Mouse (Mus musculus): ENCODE results near the gene AC170998.1. TPM values are rescaled to one million over a fixed set of nuclear protein-coding genes. Genes with fewer than 3 reads are reported as not detected.

Gene AC170998.1
- total and polyA plus RNA-seq, 2 experiments from 2014 or later = 1.00 TPM; not detected in 1

DNA sequence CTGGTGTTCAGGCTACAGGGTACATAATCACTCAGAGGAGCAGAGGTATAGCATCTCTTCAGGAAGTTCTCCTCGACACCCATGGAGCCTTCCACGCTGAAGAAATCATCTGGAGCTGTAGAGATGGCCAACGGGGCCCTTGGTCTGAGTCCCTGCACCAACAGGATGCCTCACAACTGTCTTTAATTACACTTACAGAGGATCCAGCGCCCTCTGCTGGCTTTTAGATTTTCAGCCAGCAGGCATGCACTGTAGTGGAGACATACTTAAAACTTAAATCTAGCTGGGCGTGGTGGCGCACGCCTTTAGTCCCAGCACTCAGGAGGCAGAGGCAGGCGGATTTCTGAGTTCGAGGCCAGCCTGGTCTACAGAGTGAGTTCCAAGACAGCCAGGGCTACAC lies 18.0 kb downstream of the AC170998.1 start:
- Histone ChIP-seq H3K27ac (ENCODE audit: low read depth) (no peak overlapping the region), H3K9me3 (replicated peaks; ENCODE audit: control insufficient read depth, low read length) (no peaks in the 10 kb centered on the region; the same call in 1 of the 2 replicates), H3K9ac (replicated peaks; ENCODE audit: low read depth, low read length) (no peak overlapping the region), H3K4me3 (ENCODE audit: low read depth, low read length) (no peak overlapping the region), H3K36me3 (replicated peaks; ENCODE audit: control insufficient read depth, insufficient read depth, low read length) (peaks cover 97% of the 10 kb centered on the region), H3K27me3 (ENCODE audit: control insufficient read depth, insufficient read depth, low read length) (no peaks in the 10 kb centered on the region), H3K4me2 (ENCODE audit: low read depth, low read length) (no peak overlapping the region), H3K4me1 (ENCODE audit: control insufficient read depth, insufficient read depth) (no peaks in the 10 kb centered on the region)
- no peak for TF ChIP-seq EP300 (IDR thresholded peaks at IDR 0.05; ENCODE audit: low read depth)
- TF ChIP-seq CTCF (IDR thresholded peaks at IDR 0.05; ENCODE audit: low read depth) = peak; percentile 9; the same call in 1 of the 2 replicates
- WGBS = 90% methylated on average over 9 of the region's 9 CpGs
- ATAC-seq (ENCODE audit: insufficient read depth, low read depth) (no peak), DNase-seq (ENCODE audit: low spot score) (no peak)

DNA sequence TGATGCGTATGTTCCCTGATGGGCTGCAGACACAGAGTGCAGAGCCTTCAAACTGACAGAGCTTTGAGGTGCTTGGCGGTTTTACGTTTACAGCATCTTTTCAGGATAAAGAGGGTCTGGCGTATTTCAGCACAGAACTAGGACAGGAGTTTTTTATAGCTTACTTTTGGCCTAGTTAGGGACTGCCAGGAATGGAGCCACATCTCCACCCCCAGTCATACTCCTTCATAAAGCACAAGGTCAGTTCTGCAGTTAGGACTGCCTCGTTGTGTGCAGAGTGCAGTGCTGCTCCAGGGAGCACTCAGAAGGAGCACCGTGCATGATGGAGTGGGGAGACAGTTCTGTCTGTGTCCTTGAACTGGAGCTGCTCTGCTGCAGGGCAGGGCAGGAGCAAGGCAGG lies 19.9 kb downstream of the AC170998.1 start:
- no peaks in the 10 kb centered on the region for H3K27me3 ChIP-seq (ENCODE audit: control insufficient read depth, insufficient read depth, low read length)
- H3K9ac ChIP-seq (replicated peaks; ENCODE audit: low read depth, low read length) = no peak overlapping the region
- TF ChIP-seq CTCF (IDR thresholded peaks at IDR 0.05; ENCODE audit: low read depth) = no peak
- TF ChIP-seq EP300 (IDR thresholded peaks at IDR 0.05; ENCODE audit: low read depth) = no peak
- no peak overlapping the region for H3K27ac ChIP-seq (ENCODE audit: low read depth)
- 61% methylated on average over 6 of the region's 6 CpGs for WGBS
- H3K4me3 ChIP-seq (ENCODE audit: low read depth, low read length) = no peak overlapping the region
- H3K36me3 ChIP-seq (replicated peaks; ENCODE audit: control insufficient read depth, insufficient read depth, low read length) = peaks cover 83% of the 10 kb centered on the region
- no peak for ATAC-seq (ENCODE audit: insufficient read depth, low read depth)
- no peak overlapping the region for H3K4me2 ChIP-seq (ENCODE audit: low read depth, low read length)
- H3K4me1 ChIP-seq (ENCODE audit: control insufficient read depth, insufficient read depth) = no peaks in the 10 kb centered on the region
- DNase-seq (ENCODE audit: low spot score) = no peak
- H3K9me3 ChIP-seq (replicated peaks; ENCODE audit: control insufficient read depth, low read length) = no peaks in the 10 kb centered on the region; the same call in 1 of the 2 replicates

DNA sequence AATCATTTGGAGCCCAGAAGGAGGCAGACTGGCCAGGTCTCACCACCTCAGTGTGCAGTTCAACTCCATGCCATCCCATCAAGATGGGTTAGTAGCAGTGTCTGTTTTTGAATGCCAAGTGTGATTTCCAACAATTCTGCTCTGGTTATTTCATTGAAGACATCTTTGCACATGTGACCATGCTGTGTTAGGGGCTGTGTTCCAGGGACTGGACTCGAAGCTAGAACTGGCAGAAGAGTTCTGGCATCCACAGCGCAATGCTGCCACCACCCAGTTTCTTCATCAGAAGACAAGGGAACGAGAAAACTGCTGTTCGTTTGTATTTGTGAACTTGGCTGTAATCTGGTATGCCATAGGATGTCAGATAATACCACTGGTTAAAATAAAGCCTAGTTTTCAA lies 22.1 kb downstream of the AC170998.1 start:
- Histone ChIP-seq H3K27me3 (ENCODE audit: control insufficient read depth, insufficient read depth, low read length) (no peaks in the 10 kb centered on the region), H3K9ac (replicated peaks; ENCODE audit: low read depth, low read length) (no peak overlapping the region), H3K27ac (ENCODE audit: low read depth) (no peak overlapping the region), H3K4me1 (ENCODE audit: control insufficient read depth, insufficient read depth) (no peaks in the 10 kb centered on the region), H3K9me3 (replicated peaks; ENCODE audit: control insufficient read depth, low read length) (no peaks in the 10 kb centered on the region; the same call in 1 of the 2 replicates), H3K4me2 (ENCODE audit: low read depth, low read length) (no peak overlapping the region), H3K36me3 (replicated peaks; ENCODE audit: control insufficient read depth, insufficient read depth, low read length) (peaks cover 61% of the 10 kb centered on the region), H3K4me3 (ENCODE audit: low read depth, low read length) (no peak overlapping the region)
- WGBS = 83% methylated on average over 4 of the region's 4 CpGs
- no peak for TF ChIP-seq EP300 (IDR thresholded peaks at IDR 0.05; ENCODE audit: low read depth)
- no peak for TF ChIP-seq CTCF (IDR thresholded peaks at IDR 0.05; ENCODE audit: low read depth)
- DNase-seq (ENCODE audit: low spot score) = no peak
- no peak for ATAC-seq (ENCODE audit: insufficient read depth, low read depth)

DNA sequence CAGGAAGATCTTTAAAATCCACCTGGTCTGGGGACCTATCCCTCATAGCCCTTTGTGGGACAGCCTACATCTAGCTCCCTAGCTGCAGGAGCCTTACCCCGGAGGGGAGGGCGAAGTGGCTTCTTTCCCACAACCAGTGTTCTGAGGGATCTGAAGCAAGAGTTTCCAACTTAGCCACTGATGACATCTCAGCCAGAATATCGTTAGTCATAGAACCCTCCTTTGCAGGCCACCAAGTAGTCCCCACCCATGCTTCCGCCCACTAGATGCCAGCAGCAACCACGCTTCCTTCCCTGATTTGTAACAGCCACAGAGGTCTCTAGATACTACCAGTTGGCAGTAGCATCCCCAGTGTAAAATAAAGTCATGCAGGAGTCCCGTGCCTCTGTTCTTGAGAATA lies 24.7 kb downstream of the AC170998.1 start:
- no peak for ATAC-seq (ENCODE audit: insufficient read depth, low read depth)
- Histone ChIP-seq H3K4me2 (ENCODE audit: low read depth, low read length) (no peak overlapping the region), H3K9me3 (replicated peaks; ENCODE audit: control insufficient read depth, low read length) (no peaks in the 10 kb centered on the region), H3K36me3 (replicated peaks; ENCODE audit: control insufficient read depth, insufficient read depth, low read length) (peaks cover 37% of the 10 kb centered on the region), H3K9ac (replicated peaks; ENCODE audit: low read depth, low read length) (no peak overlapping the region), H3K4me1 (ENCODE audit: control insufficient read depth, insufficient read depth) (no peaks in the 10 kb centered on the region), H3K27me3 (ENCODE audit: control insufficient read depth, insufficient read depth, low read length) (no peaks in the 10 kb centered on the region), H3K4me3 (ENCODE audit: low read depth, low read length) (no peak overlapping the region), H3K27ac (ENCODE audit: low read depth) (no peak overlapping the region)
- TF ChIP-seq CTCF (IDR thresholded peaks at IDR 0.05; ENCODE audit: low read depth) (no peak), EP300 (IDR thresholded peaks at IDR 0.05; ENCODE audit: low read depth) (no peak)
- WGBS = 62% methylated on average over 6 of the region's 6 CpGs
- DNase-seq (ENCODE audit: low spot score) = no peak

DNA sequence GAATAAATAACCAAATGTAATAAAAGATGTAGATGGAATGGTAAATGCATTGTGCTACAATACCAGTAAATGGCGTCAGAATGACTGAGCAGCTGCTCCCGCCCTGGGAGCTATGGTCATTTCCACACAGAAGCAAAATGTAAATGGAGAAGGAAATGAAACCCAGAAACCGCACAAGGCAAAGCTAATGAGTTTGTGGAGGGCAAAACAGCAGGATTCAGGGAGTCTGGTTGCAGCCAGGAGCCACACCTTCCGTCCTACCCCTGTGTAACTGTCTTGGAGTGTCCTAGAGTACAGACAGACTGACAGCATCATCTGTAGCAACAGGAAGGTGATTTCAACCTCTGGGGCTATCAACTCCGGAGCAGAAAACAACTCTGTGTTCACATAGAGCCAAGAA lies 30.6 kb downstream of the AC170998.1 start:
- Histone ChIP-seq H3K4me2 (ENCODE audit: low read depth, low read length) (no peak overlapping the region), H3K27me3 (ENCODE audit: control insufficient read depth, insufficient read depth, low read length) (no peaks in the 10 kb centered on the region), H3K9me3 (replicated peaks; ENCODE audit: control insufficient read depth, low read length) (no peaks in the 10 kb centered on the region), H3K27ac (ENCODE audit: low read depth) (no peak overlapping the region), H3K4me3 (ENCODE audit: low read depth, low read length) (no peak overlapping the region), H3K36me3 (replicated peaks; ENCODE audit: control insufficient read depth, insufficient read depth, low read length) (no peaks in the 10 kb centered on the region), H3K4me1 (ENCODE audit: control insufficient read depth, insufficient read depth) (no peaks in the 10 kb centered on the region), H3K9ac (replicated peaks; ENCODE audit: low read depth, low read length) (no peak overlapping the region)
- TF ChIP-seq EP300 (IDR thresholded peaks at IDR 0.05; ENCODE audit: low read depth) (no peak), CTCF (IDR thresholded peaks at IDR 0.05; ENCODE audit: low read depth) (no peak)
- no peak for ATAC-seq (ENCODE audit: insufficient read depth, low read depth)
- 61% methylated on average over 5 of the region's 5 CpGs for WGBS
- DNase-seq (ENCODE audit: low spot score) = no peak

- 59% methylated on average over 2 of the region's 2 CpGs for WGBS
- Histone ChIP-seq H3K9me3 (replicated peaks; ENCODE audit: control insufficient read depth, low read length) (no peaks in the 10 kb centered on the region), H3K27me3 (ENCODE audit: control insufficient read depth, insufficient read depth, low read length) (no peaks in the 10 kb centered on the region), H3K36me3 (replicated peaks; ENCODE audit: control insufficient read depth, insufficient read depth, low read length) (no peaks in the 10 kb centered on the region), H3K4me2 (ENCODE audit: low read depth, low read length) (no peak overlapping the region), H3K4me1 (ENCODE audit: control insufficient read depth, insufficient read depth) (no peaks in the 10 kb centered on the region), H3K27ac (ENCODE audit: low read depth) (no peak overlapping the region), H3K9ac (replicated peaks; ENCODE audit: low read depth, low read length) (no peak overlapping the region), H3K4me3 (ENCODE audit: low read depth, low read length) (no peak overlapping the region)
- DNase-seq (ENCODE audit: low spot score) (no peak), ATAC-seq (ENCODE audit: insufficient read depth, low read depth) (no peak)
- no peak for TF ChIP-seq EP300 (IDR thresholded peaks at IDR 0.05; ENCODE audit: low read depth)
Observed at GRCm38 (mm10) chr17:28757470-28757869, 31.6 kb downstream of the AC170998.1 start.
